In genomic region chr7:99896905-99897304, GRCm38 (mm10) we compare ENCODE assay signal across 15 mouse cellular contexts. TPM values are rescaled to one million over a fixed set of nuclear protein-coding genes. Genes with fewer than 3 reads are reported as not detected.
"Had no signal": no experiment of that assay in that cellular context is flagged by ENCODE, and none has a peak within 500 bp of the region (broad histone marks: within the 10 kb centered on the region; RNA-seq: fewer than 3 reads in every experiment).

No protein-coding gene starts in this region.

- H3K27me3 ChIP-seq: neural tube, embryonic 12.5 days; neural tube, embryonic 13.5 days; neural tube, embryonic 15.5 days; stomach, embryonic 15.5 days had no signal

- H3K4me1 ChIP-seq: stomach, embryonic 15.5 days had no signal

- H3K9me3 ChIP-seq: neural tube, embryonic 12.5 days; neural tube, embryonic 13.5 days; neural tube, embryonic 15.5 days; stomach, embryonic 15.5 days had no signal

- DNase-seq: retina, postnatal 1 day; right cerebral cortex, adult 18-20 months; right cerebral cortex, postnatal 14 days; right cerebral cortex, postnatal 25 days; right cerebral cortex, postnatal 4 days; spleen, adult 18-20 months; thymus, adult 18-20 months; thymus, postnatal 36 days had no signal

- H3K36me3 ChIP-seq: neural tube, embryonic 12.5 days; neural tube, embryonic 13.5 days; neural tube, embryonic 15.5 days; stomach, embryonic 15.5 days had no signal

- H3K9ac ChIP-seq: neural tube, embryonic 12.5 days; neural tube, embryonic 13.5 days; neural tube, embryonic 15.5 days; stomach, embryonic 15.5 days had no signal

- H3K4me2 ChIP-seq: neural tube, embryonic 12.5 days; neural tube, embryonic 13.5 days; neural tube, embryonic 15.5 days; stomach, embryonic 15.5 days had no signal

- H3K27ac ChIP-seq: neural tube, embryonic 12.5 days; neural tube, embryonic 13.5 days; neural tube, embryonic 15.5 days; stomach, embryonic 15.5 days; stomach, postnatal 0 days had no signal

- H3K4me3 ChIP-seq: neural tube, embryonic 12.5 days; neural tube, embryonic 13.5 days; neural tube, embryonic 15.5 days; stomach, embryonic 15.5 days had no signal

RNA-seq across cellular contexts. Expression of gene Xrra1, which starts 38.0 kb away (rescaled TPM):
- total RNA-seq: neutrophil, adult 5-6 weeks had no signal
- polyA plus RNA-seq: small intestine, adult 2 months had no signal
